Mouse (Mus musculus) intestine, embryonic 14.5 days (tissue): ENCODE results near the gene Nsun2. TPM values are rescaled to one million over a fixed set of nuclear protein-coding genes. Genes with fewer than 3 reads are reported as not detected.

Source experiments
- ATAC-seq: fragments of 200-750 bp; cut with Nextera tagmentation; replicated peaks from 2 replicates; pipeline ENCODE4 v1.8.0; 2017; ENCODE audit warnings: low read depth, moderate number of reproducible peaks, moderate TSS enrichment, moderate library complexity; ENCODE audit not compliant: low FRiP score, low TSS enrichment
- DNase-seq: peaks from one replicate; pipeline ENCODE4 v3.0.0-alpha.2; 2018; ENCODE audit warnings: low spot score
- H3K27ac ChIP-seq: fragments of 300-500 bp; sonication (generic); 2 replicates; pipeline ENCODE4 v1.5.1; 2014; ENCODE audit warnings: low read depth, mild to moderate bottlenecking, control low read depth
- H3K27me3 ChIP-seq: fragments of 300-500 bp; sonication (generic); replicated peaks from 2 replicates; pipeline ENCODE4 v1.6.1; 2014; ENCODE audit warnings: low read length, control low read depth; ENCODE audit not compliant: control insufficient read depth, insufficient read depth
- H3K36me3 ChIP-seq: fragments of 300-500 bp; sonication (generic); 2 replicates; pipeline ENCODE4 v1.6.1; 2014; ENCODE audit warnings: low read length, control low read depth; ENCODE audit not compliant: control insufficient read depth, insufficient read depth
- H3K4me1 ChIP-seq: fragments of 300-500 bp; sonication (generic); replicated peaks from 2 replicates; pipeline ENCODE4 v1.6.1; 2014; ENCODE audit warnings: low read length, control low read depth, mixed read lengths; ENCODE audit not compliant: control insufficient read depth, insufficient read depth
- H3K4me2 ChIP-seq: fragments of 300-500 bp; sonication (generic); 2 replicates; pipeline ENCODE4 v1.6.1; 2014; ENCODE audit warnings: low read length
- H3K4me3 ChIP-seq: fragments of 300-500 bp; sonication (generic); 2 replicates; pipeline ENCODE4 v1.5.1; 2014; ENCODE audit warnings: low read depth, low read length, control low read depth, mixed read lengths
- H3K9ac ChIP-seq: fragments of 300-500 bp; sonication (generic); 2 replicates; pipeline ENCODE4 v1.6.1; 2014; ENCODE audit warnings: mild to moderate bottlenecking, low read length
- H3K9me3 ChIP-seq: fragments of 300-500 bp; sonication (generic); 2 replicates; pipeline ENCODE4 v1.6.1; 2016; ENCODE audit warnings: low read length, control low read depth; ENCODE audit not compliant: control insufficient read depth
- WGBS: fragments of 180-500 bp; shearing (Covaris S2); extraction: QIAGEN DNeasy Blood & Tissue Kit; methylation state at CpG from one replicate; pipeline ENCODE4 v1.1.7; 2014; 5-methylcytosine and 5-hydroxymethylcytosine counted together
- polyA plus RNA-seq: library from polyadenylated mRNA; unstranded; fragments of >200 nt; fragmentation: Nextera tagmentation; extraction: Ambion mirVana; gene quantifications from 2 replicates; pipeline ENCODE4 v1.2.1, GENCODE M21; 2014

The Nsun2 gene
- polyA plus RNA-seq, 1 experiment from 2014 or later = 141 TPM

DNA sequence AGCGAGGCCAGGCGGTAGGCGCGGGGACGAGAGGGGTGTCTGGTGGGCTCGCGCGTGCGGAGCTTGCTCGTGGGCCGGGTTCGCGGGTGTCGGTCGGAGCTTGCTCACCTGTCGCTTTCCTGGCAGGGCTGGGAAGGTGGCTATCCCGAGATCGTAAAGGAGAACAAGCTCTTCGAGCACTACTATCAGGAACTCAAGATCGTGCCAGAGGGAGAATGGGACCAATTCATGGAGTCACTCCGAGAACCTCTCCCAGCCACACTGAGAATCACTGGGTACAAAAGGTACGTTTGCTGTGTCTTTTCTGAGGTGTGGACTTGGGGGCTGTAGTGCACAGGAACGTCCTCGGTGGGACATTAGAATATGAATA lies 78.6 kb downstream of the Nsun2 start:
- Histone ChIP-seq H3K27ac (peak overlapping the region; percentile 67; the same call in 1 of the 2 replicates), H3K36me3 (peaks cover 40% of the 10 kb centered on the region), H3K4me2 (peak overlapping the region; percentile 77), H3K4me3 (peak overlapping the region; percentile 72), H3K4me1 (peaks cover 14% of the 10 kb centered on the region), H3K9me3 (no peaks in the 10 kb centered on the region), H3K27me3 (no peaks in the 10 kb centered on the region), H3K9ac (peak overlapping the region; percentile 87)
- DNase-seq (no peak), ATAC-seq (no peak)
- WGBS = under 1% methylated on average over 24 of the region's 24 CpGs

DNA sequence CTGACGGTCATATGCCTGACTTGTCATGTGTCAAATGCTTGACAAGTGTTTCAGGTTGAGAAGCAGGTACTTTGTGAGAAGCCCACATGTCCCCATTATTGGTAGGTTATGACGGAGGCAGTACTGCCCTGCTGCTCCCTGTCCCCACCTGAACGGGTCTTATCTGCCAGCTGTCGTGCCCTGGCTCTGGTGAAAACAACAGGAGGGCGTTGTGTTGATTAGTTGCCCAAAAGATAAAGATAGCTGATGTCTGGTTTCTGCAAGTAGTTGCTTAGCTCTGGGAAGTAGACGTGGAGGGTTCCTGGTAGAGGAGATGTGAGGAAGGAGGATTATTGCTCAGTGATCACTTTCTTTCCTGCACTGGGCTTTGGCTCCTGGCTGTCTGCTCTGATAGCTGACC lies 83.2 kb downstream of the Nsun2 start:
- H3K9me3 ChIP-seq = no peaks in the 10 kb centered on the region
- H3K4me2 ChIP-seq = no peak overlapping the region
- no peak for ATAC-seq
- no peak overlapping the region for H3K4me3 ChIP-seq
- no peak overlapping the region for H3K9ac ChIP-seq
- DNase-seq = no peak
- 84% methylated on average over 6 of the region's 6 CpGs for WGBS
- peaks cover 9% of the 10 kb centered on the region for H3K4me1 ChIP-seq
- H3K36me3 ChIP-seq = peaks cover 85% of the 10 kb centered on the region
- no peak overlapping the region for H3K27ac ChIP-seq
- no peaks in the 10 kb centered on the region for H3K27me3 ChIP-seq

DNA sequence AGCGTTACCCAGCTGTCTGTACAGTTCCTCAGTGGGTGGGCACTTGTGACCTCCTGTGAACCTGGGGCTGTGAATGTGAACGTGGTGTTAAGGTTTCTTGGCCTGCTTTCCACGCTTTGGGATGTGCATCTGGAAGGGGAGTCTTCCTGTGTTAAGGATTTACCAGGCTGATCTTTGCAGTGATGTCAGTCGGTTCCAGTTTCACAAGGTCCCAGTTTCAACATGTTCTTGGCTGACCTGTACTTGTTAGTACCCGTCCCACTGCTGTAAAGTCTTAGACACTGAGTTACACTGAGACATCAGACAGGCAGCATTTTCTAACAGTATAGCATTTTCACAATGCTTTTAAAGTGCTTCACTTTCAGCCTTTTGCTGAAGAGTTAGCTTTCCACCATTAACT lies 90.3 kb downstream of the Nsun2 start:
- no peak for DNase-seq
- H3K9me3 ChIP-seq = no peaks in the 10 kb centered on the region
- no peak overlapping the region for H3K4me2 ChIP-seq
- no peak overlapping the region for H3K9ac ChIP-seq
- peaks cover 96% of the 10 kb centered on the region for H3K36me3 ChIP-seq
- no peaks in the 10 kb centered on the region for H3K27me3 ChIP-seq
- ATAC-seq = no peak
- H3K27ac ChIP-seq = no peak overlapping the region
- H3K4me1 ChIP-seq = no peaks in the 10 kb centered on the region
- WGBS = 88% methylated on average over 5 of the region's 5 CpGs
- no peak overlapping the region for H3K4me3 ChIP-seq

DNA sequence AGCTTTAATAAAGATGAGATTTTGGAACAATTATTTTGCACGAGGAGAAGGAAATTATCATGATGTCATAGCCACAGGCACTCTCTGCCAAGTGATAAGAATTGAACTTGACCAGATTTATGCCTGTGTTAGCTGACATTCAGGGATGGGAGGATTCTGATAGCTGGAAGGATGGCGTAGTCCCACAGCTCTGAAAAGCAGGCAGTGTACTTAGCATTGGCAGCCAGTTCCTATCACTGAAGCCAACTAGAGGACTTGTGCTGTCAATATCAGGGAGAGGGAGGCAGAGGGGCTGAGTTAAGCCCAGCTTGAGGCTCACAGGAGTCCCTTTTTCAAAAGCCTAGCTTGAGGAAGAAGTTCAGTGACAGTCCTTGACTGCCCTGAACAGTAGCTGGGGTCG lies 91.0 kb downstream of the Nsun2 start:
- H3K4me2 ChIP-seq = no peak overlapping the region
- no peak for ATAC-seq
- WGBS = 96% methylated on average over 3 of the region's 3 CpGs
- no peak overlapping the region for H3K9ac ChIP-seq
- no peaks in the 10 kb centered on the region for H3K4me1 ChIP-seq
- DNase-seq = no peak
- H3K9me3 ChIP-seq = no peaks in the 10 kb centered on the region
- no peaks in the 10 kb centered on the region for H3K27me3 ChIP-seq
- H3K36me3 ChIP-seq = peaks cover 96% of the 10 kb centered on the region
- H3K27ac ChIP-seq = no peak overlapping the region
- no peak overlapping the region for H3K4me3 ChIP-seq

DNA sequence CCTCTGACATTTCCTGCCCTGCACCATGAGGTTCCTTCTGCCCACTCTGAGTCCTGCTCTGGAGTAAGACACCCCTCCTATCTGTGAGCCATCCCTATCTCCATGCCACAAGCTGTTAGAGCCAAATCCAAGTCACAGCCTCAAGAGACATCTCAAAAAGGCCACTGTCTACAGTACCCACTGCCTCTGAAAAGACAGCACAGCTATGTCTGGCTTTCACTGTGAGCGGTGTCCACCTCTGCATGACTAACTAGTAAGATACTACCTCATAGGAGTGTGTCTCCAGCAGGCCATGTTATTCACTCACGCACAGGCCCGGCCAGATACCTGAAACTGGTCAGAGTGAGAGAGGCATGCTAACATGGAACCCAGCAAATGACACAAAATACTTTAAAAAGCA lies 94.4 kb downstream of the Nsun2 start:
- Histone ChIP-seq H3K36me3 (peaks cover 98% of the 10 kb centered on the region), H3K4me2 (no peak overlapping the region), H3K9ac (no peak overlapping the region), H3K27ac (no peak overlapping the region), H3K4me1 (no peaks in the 10 kb centered on the region), H3K4me3 (no peak overlapping the region), H3K9me3 (no peaks in the 10 kb centered on the region), H3K27me3 (no peaks in the 10 kb centered on the region)
- ATAC-seq (no peak), DNase-seq (no peak)
- WGBS = 94% methylated on average over 3 of the region's 3 CpGs

DNA sequence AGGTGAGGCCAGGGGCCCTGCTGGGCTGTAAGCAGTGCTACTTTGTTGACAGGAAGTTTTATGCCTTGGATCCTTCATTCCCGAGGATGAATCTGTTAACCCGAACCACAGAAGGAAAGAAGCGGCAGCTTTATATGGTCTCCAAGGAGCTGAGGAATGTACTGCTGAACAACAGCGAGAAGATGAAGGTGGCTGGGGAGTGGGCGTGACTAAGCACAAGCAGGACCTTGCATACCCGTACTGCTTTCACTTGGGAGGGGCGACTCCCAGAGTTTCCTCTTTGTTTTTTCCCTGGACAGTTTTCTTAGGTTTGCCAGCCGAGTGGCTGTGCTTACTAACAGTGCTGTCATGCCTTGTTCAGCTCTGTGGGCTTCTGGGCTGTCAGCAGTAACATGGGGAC lies 97.0 kb downstream of the Nsun2 start:
- H3K27me3 ChIP-seq = no peaks in the 10 kb centered on the region
- DNase-seq = no peak
- 81% methylated on average over 8 of the region's 8 CpGs for WGBS
- H3K36me3 ChIP-seq = peaks cover 98% of the 10 kb centered on the region
- H3K9ac ChIP-seq = no peak overlapping the region
- no peaks in the 10 kb centered on the region for H3K9me3 ChIP-seq
- no peak for ATAC-seq
- H3K4me2 ChIP-seq = no peak overlapping the region
- no peak overlapping the region for H3K4me3 ChIP-seq
- H3K4me1 ChIP-seq = no peaks in the 10 kb centered on the region
- no peak overlapping the region for H3K27ac ChIP-seq

DNA sequence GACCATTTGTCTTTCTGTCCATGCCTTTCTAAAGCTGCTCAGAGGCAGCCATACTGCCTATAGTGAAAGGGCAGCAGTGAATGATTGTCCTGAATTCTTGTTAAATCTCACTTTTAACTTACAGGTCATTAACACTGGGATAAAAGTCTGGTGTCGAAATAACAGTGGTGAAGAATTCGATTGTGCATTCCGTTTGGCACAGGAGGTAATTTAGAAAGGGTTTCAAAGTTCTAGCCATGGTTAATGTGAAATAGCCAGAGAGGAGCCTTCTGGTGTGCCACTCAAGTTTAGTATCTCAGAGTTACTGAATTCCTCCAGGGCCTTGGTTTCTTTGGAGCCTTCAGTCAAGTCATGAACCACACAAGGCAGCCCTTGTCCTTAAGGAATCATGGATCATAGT lies 97.6 kb downstream of the Nsun2 start:
- WGBS = 91% methylated on average over 3 of the region's 3 CpGs
- Histone ChIP-seq H3K4me1 (no peaks in the 10 kb centered on the region), H3K27me3 (no peaks in the 10 kb centered on the region), H3K27ac (no peak overlapping the region), H3K9me3 (no peaks in the 10 kb centered on the region), H3K4me2 (no peak overlapping the region), H3K36me3 (peaks cover 98% of the 10 kb centered on the region), H3K4me3 (no peak overlapping the region), H3K9ac (no peak overlapping the region)
- no peak for ATAC-seq
- no peak for DNase-seq

DNA sequence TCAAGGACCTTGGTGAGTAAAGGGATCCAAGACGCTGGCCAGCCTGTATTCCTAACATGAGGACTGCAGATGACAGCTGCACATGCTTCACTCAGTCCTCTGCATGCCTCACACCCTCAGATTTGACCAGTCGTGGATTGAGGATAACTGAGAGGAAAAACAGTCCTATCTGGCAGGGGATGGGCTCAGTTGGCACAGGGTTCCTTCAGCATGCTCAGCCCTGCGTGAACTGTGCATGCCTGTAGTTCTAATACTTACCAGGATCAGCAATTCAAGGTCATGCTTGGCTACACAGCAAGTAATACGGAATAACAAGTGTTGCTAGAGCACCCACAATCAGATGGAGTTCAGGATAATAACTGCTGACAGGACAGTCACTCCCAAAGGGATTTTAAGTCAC lies 98.1 kb downstream of the Nsun2 start:
- 89% methylated on average over 4 of the region's 4 CpGs for WGBS
- DNase-seq (no peak), ATAC-seq (no peak)

DNA sequence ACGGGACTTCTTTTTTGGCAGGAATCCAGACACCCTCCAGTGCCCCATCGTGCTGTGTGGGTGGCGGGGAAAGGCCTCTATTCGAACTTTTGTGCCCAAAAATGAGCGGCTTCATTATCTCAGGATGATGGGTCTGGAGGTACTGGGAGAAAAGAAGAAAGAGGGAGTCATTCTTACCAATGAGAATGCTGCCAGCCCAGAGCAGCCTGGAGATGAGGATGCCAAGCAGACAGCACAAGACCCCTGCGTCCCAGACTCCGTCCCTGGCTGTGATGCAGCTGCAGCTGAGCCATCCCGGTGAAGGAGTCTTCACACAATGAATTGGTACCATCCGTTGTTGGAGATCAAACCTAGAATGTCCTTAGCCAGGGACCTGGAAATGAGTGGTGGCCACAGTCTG lies 100.0 kb downstream of the Nsun2 start:
- ATAC-seq (no peak), DNase-seq (no peak)
- no peaks in the 10 kb centered on the region for H3K27me3 ChIP-seq
- H3K36me3 ChIP-seq = peaks cover 98% of the 10 kb centered on the region
- H3K9me3 ChIP-seq = no peaks in the 10 kb centered on the region
- no peak overlapping the region for H3K4me3 ChIP-seq
- no peaks in the 10 kb centered on the region for H3K4me1 ChIP-seq
- H3K4me2 ChIP-seq = no peak overlapping the region
- no peak overlapping the region for H3K9ac ChIP-seq
- no peak overlapping the region for H3K27ac ChIP-seq
- WGBS = 94% methylated on average over 9 of the region's 9 CpGs

More for the DNA sequence above, 98.1 kb downstream of the Nsun2 start:
- H3K4me2 ChIP-seq = no peak overlapping the region
- H3K4me1 ChIP-seq = no peaks in the 10 kb centered on the region
- peaks cover 98% of the 10 kb centered on the region for H3K36me3 ChIP-seq
- H3K9ac ChIP-seq = no peak overlapping the region
- H3K27me3 ChIP-seq = no peaks in the 10 kb centered on the region
- no peak overlapping the region for H3K4me3 ChIP-seq
- no peak overlapping the region for H3K27ac ChIP-seq
- H3K9me3 ChIP-seq = no peaks in the 10 kb centered on the region
